Mouse (Mus musculus) intestine, embryonic 15.5 days (tissue): Measurements from ENCODE around the gene Def6. TPM values are rescaled to one million over a fixed set of nuclear protein-coding genes. Genes with fewer than 3 reads are reported as not detected.

Experiments used
- ATAC-seq: fragments of 200-750 bp; cut with Nextera tagmentation; 2 replicates; pipeline ENCODE4 v1.8.0; 2017; ENCODE audit warnings: moderate TSS enrichment, moderate library complexity
- H3K27ac ChIP-seq: fragments of 300-500 bp; sonication (generic); 2 replicates; pipeline ENCODE4 v1.5.1; 2015; ENCODE audit warnings: mild to moderate bottlenecking, inconsistent platforms
- H3K27me3 ChIP-seq: fragments of 300-500 bp; sonication (generic); replicated peaks from 2 replicates; pipeline ENCODE4 v1.6.1; 2015; ENCODE audit warnings: inconsistent platforms
- H3K36me3 ChIP-seq: fragments of 300-500 bp; sonication (generic); 2 replicates; pipeline ENCODE4 v1.6.1; 2015; ENCODE audit warnings: inconsistent platforms
- H3K4me1 ChIP-seq: fragments of 300-500 bp; sonication (generic); replicated peaks from 2 replicates; pipeline ENCODE4 v1.6.1; 2015; ENCODE audit warnings: inconsistent platforms
- H3K4me2 ChIP-seq: fragments of 300-500 bp; sonication (generic); replicated peaks from 2 replicates; pipeline ENCODE4 v1.6.1; 2015; ENCODE audit warnings: mild to moderate bottlenecking, inconsistent platforms
- H3K4me3 ChIP-seq: fragments of 300-500 bp; sonication (generic); replicated peaks from 2 replicates; pipeline ENCODE4 v1.5.1; 2015; ENCODE audit warnings: inconsistent platforms
- H3K9ac ChIP-seq: fragments of 300-500 bp; sonication (generic); 2 replicates; pipeline ENCODE4 v1.6.1; 2015; ENCODE audit warnings: inconsistent platforms
- H3K9me3 ChIP-seq: fragments of 300-500 bp; sonication (generic); 2 replicates; pipeline ENCODE4 v1.6.1; 2016; ENCODE audit warnings: inconsistent platforms
- WGBS: fragments of 180-500 bp; shearing (Covaris S2); methylation state at CpG from one replicate; pipeline ENCODE4 v1.1.7; 2015; 5-methylcytosine and 5-hydroxymethylcytosine counted together
- polyA plus RNA-seq: library from polyadenylated mRNA; unstranded; fragments of >200 nt; fragmentation: Nextera tagmentation; extraction: Ambion mirVana; gene quantifications from 2 replicates; pipeline ENCODE4 v1.2.1, GENCODE M21; 2015

Def6 gene
- polyA plus RNA-seq, 1 experiment from 2014 or later, result 4.3 TPM

DNA sequence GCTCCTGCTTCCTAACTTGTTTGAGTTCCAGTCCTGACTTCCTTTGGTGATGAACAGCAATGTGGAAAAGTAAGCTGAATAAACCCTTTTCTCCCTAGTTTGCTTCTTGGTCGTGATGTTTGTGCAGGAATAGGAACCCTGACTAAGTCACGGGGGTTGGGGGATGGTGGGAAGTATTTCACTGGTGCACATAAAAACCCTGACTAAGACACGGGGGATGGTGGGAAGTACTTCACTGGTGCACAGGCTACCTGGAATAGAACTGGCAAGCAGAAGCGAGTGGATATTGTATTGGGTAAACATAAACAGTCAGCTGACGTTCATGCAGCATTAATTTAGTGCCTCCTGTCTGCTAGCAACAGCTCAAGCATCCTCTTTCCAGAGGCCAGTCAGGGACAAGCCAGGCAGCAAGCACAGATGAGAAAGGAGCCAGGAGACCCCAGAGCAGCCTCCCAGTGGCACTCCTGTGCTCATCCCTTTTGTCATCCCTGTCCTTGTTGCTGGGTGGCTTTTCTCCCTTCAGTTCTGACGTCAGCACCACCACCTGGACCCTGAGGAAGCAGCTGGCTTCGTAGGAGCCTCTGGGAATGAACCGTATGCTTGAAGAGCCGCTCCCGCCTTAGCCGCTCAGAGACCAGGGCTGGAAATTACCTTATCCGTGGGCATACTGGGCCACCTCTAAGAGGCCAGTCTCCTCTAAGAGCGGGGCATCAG lies 55.8 kb downstream of the Def6 start:
- Histone ChIP-seq H3K9me3 (no peaks in the 10 kb centered on the region), H3K4me2 (no peak overlapping the region), H3K4me1 (peaks cover 23% of the 10 kb centered on the region), H3K36me3 (no peaks in the 10 kb centered on the region), H3K27ac (no peak overlapping the region), H3K9ac (no peak overlapping the region), H3K27me3 (no peaks in the 10 kb centered on the region), H3K4me3 (no peak overlapping the region)
- WGBS, result 53% methylated on average over 13 of the region's 13 CpGs
- ATAC-seq, result no peak

DNA sequence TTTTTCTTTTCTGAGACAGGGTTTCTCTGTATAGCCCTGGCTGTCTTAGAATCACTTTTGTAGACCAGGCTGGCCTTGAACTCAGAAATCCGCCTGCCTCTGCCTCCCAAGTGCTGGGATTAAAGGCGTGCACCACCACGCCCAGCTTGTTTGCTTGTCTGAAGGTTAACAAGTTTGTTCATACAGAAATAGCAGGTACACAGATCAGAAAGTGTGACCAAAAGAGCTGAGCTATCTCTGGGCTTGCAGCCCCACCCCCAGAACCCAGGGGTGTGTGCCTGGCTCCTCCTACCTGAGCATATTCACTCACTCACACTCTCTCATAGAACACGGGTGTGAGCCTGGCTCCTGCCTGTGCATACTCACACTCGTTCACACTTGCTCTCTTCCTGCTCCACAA lies 59.7 kb downstream of the Def6 start:
- Histone ChIP-seq H3K9ac (no peak overlapping the region), H3K4me3 (no peak overlapping the region), H3K27me3 (no peaks in the 10 kb centered on the region), H3K4me1 (peaks cover 41% of the 10 kb centered on the region), H3K9me3 (no peaks in the 10 kb centered on the region), H3K4me2 (no peak overlapping the region), H3K27ac (no peak overlapping the region), H3K36me3 (no peaks in the 10 kb centered on the region)
- 90% methylated on average over 5 of the region's 5 CpGs for WGBS
- ATAC-seq, result no peak

DNA sequence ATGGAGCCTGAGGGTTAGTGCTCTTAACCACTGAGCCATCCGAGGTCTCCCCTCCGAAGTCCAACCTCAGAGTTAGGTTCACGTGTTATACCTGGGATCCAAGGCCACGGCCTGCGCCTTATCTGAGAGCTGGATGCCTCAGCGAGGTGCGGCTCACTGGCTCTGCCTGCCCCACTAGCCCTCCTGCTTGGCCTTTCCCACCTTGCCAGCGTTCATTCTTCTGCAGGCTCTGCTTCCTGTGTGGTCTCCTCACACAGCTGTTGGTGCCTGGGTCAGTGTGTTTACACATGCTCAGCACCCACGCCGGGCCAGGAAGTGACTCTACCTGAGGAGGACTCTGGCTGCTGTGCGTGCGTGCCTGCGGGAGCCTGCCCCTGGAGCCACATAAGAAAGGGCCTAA lies 62.6 kb downstream of the Def6 start:
- Histone ChIP-seq H3K27me3 (no peaks in the 10 kb centered on the region), H3K36me3 (no peaks in the 10 kb centered on the region), H3K4me1 (peaks cover 35% of the 10 kb centered on the region), H3K4me2 (no peak overlapping the region), H3K9ac (no peak overlapping the region), H3K9me3 (no peaks in the 10 kb centered on the region), H3K4me3 (no peak overlapping the region), H3K27ac (peak overlapping the region; percentile 75)
- ATAC-seq, result peak; percentile 44
- whole genome bisulfite sequencing, result 21% methylated on average over 13 of the region's 13 CpGs

DNA sequence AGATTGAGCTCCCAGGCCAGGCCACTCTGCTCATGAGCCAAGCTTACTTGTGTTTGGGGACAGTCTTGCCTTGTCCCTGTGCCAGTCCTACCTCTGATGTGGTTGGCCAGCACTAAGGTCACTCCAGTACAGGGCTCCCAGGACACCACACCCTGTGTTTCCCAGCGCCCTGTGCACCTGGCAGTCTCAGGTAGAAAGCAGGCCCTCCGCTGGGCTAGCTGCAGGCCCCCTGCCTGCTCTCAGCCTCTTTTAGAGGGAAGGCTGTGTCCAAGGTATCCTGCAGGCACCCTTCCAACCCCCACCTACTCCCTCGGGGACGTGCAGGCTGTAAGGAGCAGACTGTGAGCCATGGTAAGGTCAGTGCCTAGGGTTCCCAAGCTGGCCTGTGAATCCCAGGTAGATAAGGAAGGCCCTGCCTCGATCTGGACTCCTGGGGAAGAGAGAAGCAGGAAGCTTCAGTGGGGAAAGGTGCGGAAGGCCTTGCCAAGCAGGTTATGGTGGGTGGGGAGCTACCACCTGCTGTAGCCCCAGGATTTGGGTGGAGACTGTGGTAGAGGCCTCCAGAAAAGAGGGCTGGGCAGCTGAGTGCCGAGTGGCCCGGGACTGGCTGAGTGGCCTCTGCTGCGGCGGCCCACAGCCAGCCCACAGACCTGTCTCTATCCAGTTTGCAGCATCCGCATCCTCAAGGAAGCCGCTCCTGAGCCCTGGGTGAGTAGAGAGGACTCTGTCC lies 64.1 kb downstream of the Def6 start:
- no peaks in the 10 kb centered on the region for H3K9me3 ChIP-seq
- ATAC-seq, result peak; percentile 81
- peaks cover 30% of the 10 kb centered on the region for H3K4me1 ChIP-seq
- WGBS, result 58% methylated on average over 12 of the region's 12 CpGs
- H3K27ac ChIP-seq, result peak overlapping the region; percentile 91
- peak overlapping the region; percentile 36 for H3K4me2 ChIP-seq
- H3K4me3 ChIP-seq, result peak overlapping the region; percentile 16
- no peaks in the 10 kb centered on the region for H3K36me3 ChIP-seq
- peak overlapping the region; percentile 30 for H3K9ac ChIP-seq
- no peaks in the 10 kb centered on the region for H3K27me3 ChIP-seq

DNA sequence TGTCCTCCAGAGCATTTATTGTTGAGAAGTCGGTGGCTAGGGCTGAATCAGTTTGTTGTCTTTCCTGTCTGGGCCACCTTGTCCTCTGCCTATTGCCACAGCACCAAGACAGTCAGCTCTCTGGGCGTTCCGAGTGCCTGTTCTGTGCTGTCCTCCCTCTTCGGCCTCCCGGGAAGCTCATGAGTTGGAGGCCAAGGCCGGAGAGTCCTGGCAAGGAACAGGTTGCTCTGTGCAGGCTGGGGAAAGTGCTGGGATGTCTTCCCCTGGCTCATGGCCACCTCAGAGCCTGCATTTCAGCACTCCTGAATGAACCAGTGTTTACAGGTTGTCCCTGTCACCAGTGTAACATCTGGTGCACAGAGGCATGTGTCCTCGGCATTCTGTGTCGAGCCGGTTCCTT lies 64.7 kb downstream of the Def6 start:
- no peaks in the 10 kb centered on the region for H3K9me3 ChIP-seq
- ATAC-seq, result no peak; the same call in 1 of the 2 replicates
- no peaks in the 10 kb centered on the region for H3K27me3 ChIP-seq
- H3K4me2 ChIP-seq, result peak overlapping the region; percentile 36
- peak overlapping the region; percentile 30; the same call in 1 of the 2 replicates for H3K9ac ChIP-seq
- peak overlapping the region; percentile 91 for H3K27ac ChIP-seq
- H3K4me3 ChIP-seq, result peak overlapping the region; percentile 16
- 72% methylated on average over 9 of the region's 9 CpGs for WGBS
- no peaks in the 10 kb centered on the region for H3K36me3 ChIP-seq
- H3K4me1 ChIP-seq, result peaks cover 33% of the 10 kb centered on the region

DNA sequence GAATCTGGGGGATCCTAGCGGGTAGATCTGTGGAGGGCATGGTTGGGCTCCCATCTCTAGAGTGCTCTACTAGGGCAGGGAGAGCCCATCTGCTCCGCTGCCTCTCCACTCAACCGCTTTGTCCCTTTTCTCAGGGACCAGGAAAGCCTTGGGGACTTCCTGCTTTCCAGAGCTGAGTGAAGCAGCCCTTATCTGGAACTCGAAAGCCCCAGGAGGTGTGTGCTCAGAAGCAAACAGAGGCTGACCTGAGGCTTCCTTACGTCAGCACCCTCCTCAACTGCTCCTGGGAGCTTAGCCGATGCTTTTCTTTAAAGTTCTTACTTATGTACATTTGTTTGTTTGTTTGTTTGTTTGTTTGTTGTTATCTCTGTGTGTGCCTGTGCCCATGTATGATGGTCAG lies 65.3 kb downstream of the Def6 start:
- peak overlapping the region; percentile 91 for H3K27ac ChIP-seq
- peak overlapping the region; percentile 30; the same call in 1 of the 2 replicates for H3K9ac ChIP-seq
- H3K4me2 ChIP-seq, result peak overlapping the region; percentile 36
- ATAC-seq, result peak; percentile 50
- WGBS, result 65% methylated on average over 6 of the region's 6 CpGs
- H3K36me3 ChIP-seq, result no peaks in the 10 kb centered on the region
- H3K9me3 ChIP-seq, result no peaks in the 10 kb centered on the region
- no peaks in the 10 kb centered on the region for H3K27me3 ChIP-seq
- peak overlapping the region; percentile 16; the same call in 1 of the 2 replicates for H3K4me3 ChIP-seq
- H3K4me1 ChIP-seq, result peaks cover 39% of the 10 kb centered on the region

DNA sequence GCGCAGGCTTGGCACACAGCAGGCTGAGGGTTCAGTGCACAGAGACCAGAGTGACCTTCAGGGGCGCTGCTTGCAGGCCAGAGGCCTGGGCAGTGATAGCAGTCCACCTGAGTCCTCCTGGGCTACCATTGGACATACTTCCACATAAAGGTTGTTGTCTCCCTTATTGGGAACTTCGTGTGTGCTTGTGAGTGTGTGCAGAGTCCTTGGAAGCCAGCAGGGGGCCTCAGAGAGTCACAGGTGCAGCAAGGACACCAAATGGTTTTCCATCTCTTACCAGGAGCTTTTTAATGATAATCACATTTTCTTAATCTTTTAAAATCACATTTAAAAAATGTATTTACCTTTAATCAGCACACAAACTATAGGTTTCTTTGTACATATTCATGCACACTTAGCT lies 67.2 kb downstream of the Def6 start:
- no peak overlapping the region for H3K9ac ChIP-seq
- H3K4me1 ChIP-seq, result peaks cover 54% of the 10 kb centered on the region
- no peak for ATAC-seq
- 72% methylated on average over 3 of the region's 3 CpGs for WGBS
- H3K36me3 ChIP-seq, result no peaks in the 10 kb centered on the region
- H3K27me3 ChIP-seq, result no peaks in the 10 kb centered on the region
- H3K4me2 ChIP-seq, result no peak overlapping the region
- H3K27ac ChIP-seq, result no peak overlapping the region
- no peaks in the 10 kb centered on the region for H3K9me3 ChIP-seq
- no peak overlapping the region for H3K4me3 ChIP-seq

DNA sequence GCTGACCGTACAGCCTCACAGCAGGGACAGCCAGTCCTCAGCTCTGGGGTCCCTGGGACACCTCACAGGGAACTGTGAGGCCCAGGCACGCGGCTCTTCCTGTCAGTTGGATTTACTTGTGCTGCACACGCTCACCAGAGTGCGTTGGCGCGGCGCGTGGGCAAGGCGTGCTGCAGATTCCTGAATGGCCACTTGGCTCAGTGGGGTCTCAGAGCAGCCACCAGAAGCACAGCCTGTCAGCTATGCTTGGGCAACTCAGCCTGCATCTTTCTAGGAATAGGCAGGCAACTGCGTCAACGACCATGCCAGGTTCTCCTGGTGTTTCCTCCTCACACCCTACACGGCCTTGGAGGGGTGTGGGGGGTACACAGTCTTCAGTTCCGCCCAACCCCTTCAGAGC lies 69.6 kb downstream of the Def6 start:
- 80% methylated on average over 14 of the region's 14 CpGs for WGBS
- no peaks in the 10 kb centered on the region for H3K27me3 ChIP-seq
- H3K27ac ChIP-seq, result no peak overlapping the region

DNA sequence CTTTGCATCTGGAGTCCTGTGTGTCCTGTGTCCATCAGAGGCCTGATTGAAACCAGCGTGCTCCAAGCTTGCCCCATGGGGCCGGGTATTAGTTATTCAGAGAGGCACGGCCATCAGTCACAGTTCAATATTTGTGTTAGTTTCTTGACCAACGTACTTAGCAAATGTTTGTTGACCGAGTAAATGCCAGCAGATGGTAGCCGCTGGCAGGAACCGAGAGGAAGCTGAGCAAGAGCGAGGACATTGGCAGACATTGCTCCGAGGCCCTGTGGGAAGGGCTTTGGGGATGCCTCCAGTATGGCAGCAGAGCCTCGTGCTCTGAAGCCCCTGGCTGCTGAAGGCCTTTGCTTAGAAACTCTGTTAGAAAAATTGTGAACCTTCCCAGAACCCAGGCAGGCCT lies 70.1 kb downstream of the Def6 start:
- no peaks in the 10 kb centered on the region for H3K9me3 ChIP-seq
- no peak for ATAC-seq
- no peak overlapping the region for H3K27ac ChIP-seq
- H3K9ac ChIP-seq, result no peak overlapping the region
- H3K4me2 ChIP-seq, result no peak overlapping the region
- peaks cover 50% of the 10 kb centered on the region for H3K4me1 ChIP-seq
- H3K36me3 ChIP-seq, result no peaks in the 10 kb centered on the region
- no peaks in the 10 kb centered on the region for H3K27me3 ChIP-seq
- H3K4me3 ChIP-seq, result no peak overlapping the region
- 54% methylated on average over 10 of the region's 10 CpGs for WGBS

More for the DNA sequence above, 69.6 kb downstream of the Def6 start:
- Histone ChIP-seq H3K36me3 (no peaks in the 10 kb centered on the region), H3K4me3 (no peak overlapping the region), H3K4me2 (no peak overlapping the region), H3K4me1 (peaks cover 53% of the 10 kb centered on the region), H3K9ac (no peak overlapping the region), H3K9me3 (no peaks in the 10 kb centered on the region)
- ATAC-seq, result no peak

DNA sequence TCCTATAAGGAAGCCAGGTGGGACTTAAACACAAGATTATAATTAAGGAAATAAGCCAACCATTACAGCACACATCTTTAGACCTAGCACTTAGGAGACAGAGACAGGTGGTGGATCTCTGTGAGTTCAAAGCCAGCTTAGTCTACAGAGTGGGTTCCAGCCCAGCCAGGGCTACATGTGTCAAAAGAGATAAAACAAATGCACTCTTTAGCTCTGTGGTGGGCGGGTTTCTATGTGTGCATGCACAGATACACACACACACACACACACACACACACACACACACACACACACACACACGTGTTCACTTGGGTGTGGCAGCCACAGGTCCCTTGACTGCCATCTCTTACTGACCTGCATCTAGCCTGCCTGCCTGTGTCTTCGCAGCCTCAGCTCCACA lies 70.6 kb downstream of the Def6 start:
- Histone ChIP-seq H3K4me2 (no peak overlapping the region), H3K9me3 (no peaks in the 10 kb centered on the region), H3K36me3 (no peaks in the 10 kb centered on the region), H3K27ac (no peak overlapping the region), H3K4me1 (peaks cover 49% of the 10 kb centered on the region), H3K9ac (no peak overlapping the region), H3K27me3 (no peaks in the 10 kb centered on the region), H3K4me3 (no peak overlapping the region)
- WGBS, result 78% methylated on average over 3 of the region's 3 CpGs
- ATAC-seq, result no peak
